Mouse (Mus musculus) G1E (cell line): Measurements from ENCODE around the gene Arl15. TPM values are rescaled to one million over a fixed set of nuclear protein-coding genes. Genes with fewer than 3 reads are reported as not detected.

ENCODE experiments used
- ATAC-seq: 2 replicates; pipeline ENCODE4 v1.8.0; 2016; ENCODE audit warnings: mild to moderate bottlenecking; ENCODE audit not compliant: insufficient number of reproducible peaks, poor library complexity, low FRiP score, severe bottlenecking; ENCODE audit errors: extremely low read depth
- DNase-seq: peaks from one replicate; pipeline ENCODE4 v3.0.0; 2012; ENCODE audit warnings: low spot score
- H3K27me3 ChIP-seq: 2 replicates; pipeline ENCODE4 v1.6.1; 2012; ENCODE audit warnings: mild to moderate bottlenecking, low read length, inconsistent platforms; ENCODE audit not compliant: insufficient read depth
- H3K36me3 ChIP-seq: replicated peaks from 2 replicates; pipeline ENCODE3; 2012; ENCODE audit warnings: mild to moderate bottlenecking, inconsistent platforms
- H3K4me1 ChIP-seq: 2 replicates; pipeline ENCODE4 v1.6.1; 2012; ENCODE audit warnings: low read depth, low read length, inconsistent platforms, mixed read lengths; ENCODE audit not compliant: insufficient read depth
- H3K4me3 ChIP-seq: 2 replicates; pipeline ENCODE4 v1.5.1; 2012; ENCODE audit warnings: low read depth, mild to moderate bottlenecking, inconsistent platforms, low read length, moderate library complexity, mixed read lengths
- H3K9me3 ChIP-seq: replicated peaks from 2 replicates; pipeline ENCODE4 v1.6.1; 2012; ENCODE audit warnings: inconsistent platforms
- CTCF ChIP-seq: IDR thresholded peaks from 2 replicates; pipeline ENCODE4 v1.5.1; 2012; ENCODE audit warnings: low read depth, low read length, inconsistent platforms, mixed read lengths
- GATA1 ChIP-seq: IDR thresholded peaks from 2 replicates; pipeline ENCODE4 v1.6.1; 2012; ENCODE audit warnings: borderline replicate concordance, low read length, inconsistent platforms, mixed read lengths
- GATA2 ChIP-seq: IDR thresholded peaks from 2 replicates; pipeline ENCODE4 v1.6.1; 2012; ENCODE audit warnings: low read depth, low read length, inconsistent platforms, borderline replicate concordance
- POLR2AphosphoS5 ChIP-seq: IDR thresholded peaks from 2 replicates; pipeline ENCODE4 v1.6.1; 2012; ENCODE audit warnings: low read depth, low read length, inconsistent platforms; ENCODE audit not compliant: insufficient replicate concordance
- TAL1 ChIP-seq: conservative IDR thresholded peaks from 2 replicates; pipeline ENCODE4 v1.6.1; 2012; ENCODE audit warnings: low read depth, low read length, inconsistent platforms, mixed read lengths
- polyA plus RNA-seq: library from polyadenylated mRNA; stranded (reverse); fragments of >175 nt; gene quantifications from 2 replicates; pipeline ENCODE4 v1.2.3, GENCODE M21; 2012
- total RNA-seq, 2 experiments: library from RNA; stranded (forward) in 1 of 2; stranded (reverse) in 1 of 2; fragments of 200-1000 nt in 1 of 2; fragments of >200 nt in 1 of 2; fragmentation: Nextera tagmentation in 1 of 2; gene quantifications; 2 replicates each; pipeline ENCODE4 v1.2.3; 2014 to 2017

The Arl15 gene
- total and polyA plus RNA-seq, 3 experiments: 3.2 to 73.8 (median 64.0) TPM

- Histone ChIP-seq H3K27me3 (no peaks in the 10 kb centered on the region; the same call in 1 of the 2 replicates), H3K4me3 (no peak overlapping the region), H3K4me1 (peaks cover 18% of the 10 kb centered on the region), H3K36me3 (peaks cover 32% of the 10 kb centered on the region), H3K9me3 (no peaks in the 10 kb centered on the region)
- ATAC-seq (no peak), DNase-seq (no peak)
- TF ChIP-seq TAL1 (no peak), CTCF (no peak), GATA2 (no peak), GATA1 (no peak), POLR2AphosphoS5 (no peak)
These were observed 95.1 kb downstream of the Arl15 start for GRCm38 (mm10) chr13:113889140-113890055.

DNA sequence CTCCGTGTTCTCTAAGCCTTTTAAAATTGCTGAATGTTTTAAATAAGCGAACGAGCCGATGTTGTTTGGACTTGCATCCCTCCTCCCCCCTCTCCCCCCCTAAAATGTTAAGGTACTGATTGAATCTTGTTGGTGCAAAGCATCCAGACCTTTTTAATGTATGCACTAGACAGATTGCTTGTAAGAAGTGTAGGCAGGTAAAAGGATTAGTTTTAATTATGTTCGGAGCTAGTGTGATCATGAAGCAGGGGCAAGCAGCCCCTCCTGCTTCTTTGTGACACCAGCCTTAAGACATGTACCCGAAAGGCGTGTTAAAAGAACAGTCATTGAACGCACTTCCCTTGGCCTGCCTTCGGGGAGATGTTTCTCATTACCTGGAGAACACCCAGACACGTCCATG is 102.4 kb downstream of the Arl15 start:
- DNase-seq (no peak), ATAC-seq (no peak)
- TF ChIP-seq GATA1: no peak
- TF ChIP-seq CTCF: no peak
- TF ChIP-seq TAL1: no peak
- TF ChIP-seq GATA2: no peak
- TF ChIP-seq POLR2AphosphoS5: no peak
- Histone ChIP-seq H3K4me3 (no peak overlapping the region), H3K27me3 (no peaks in the 10 kb centered on the region), H3K4me1 (peaks cover 10% of the 10 kb centered on the region), H3K36me3 (peaks cover 5% of the 10 kb centered on the region), H3K9me3 (no peaks in the 10 kb centered on the region)

GRCm38 (mm10) chr13:113897498-113897897 is 103.2 kb downstream of the Arl15 start:
- Histone ChIP-seq H3K4me1 (peaks cover 10% of the 10 kb centered on the region), H3K9me3 (no peaks in the 10 kb centered on the region), H3K27me3 (no peaks in the 10 kb centered on the region), H3K36me3 (peaks cover 7% of the 10 kb centered on the region), H3K4me3 (no peak overlapping the region)
- no peak for TF ChIP-seq POLR2AphosphoS5
- ATAC-seq: no peak
- no peak for DNase-seq

GRCm38 (mm10) chr13:113897951-113898350 is 103.6 kb downstream of the Arl15 start:
- Histone ChIP-seq H3K4me3 (no peak overlapping the region), H3K4me1 (peaks cover 10% of the 10 kb centered on the region), H3K27me3 (no peaks in the 10 kb centered on the region), H3K9me3 (no peaks in the 10 kb centered on the region), H3K36me3 (peaks cover 7% of the 10 kb centered on the region)
- no peak for DNase-seq
- TF ChIP-seq POLR2AphosphoS5 (no peak), GATA1 (no peak)
- ATAC-seq: no peak

GRCm38 (mm10) chr13:113901001-113901545 is 106.8 kb downstream of the Arl15 start:
- DNase-seq (no peak), ATAC-seq (no peak)
- H3K36me3 ChIP-seq: peaks cover 12% of the 10 kb centered on the region
- H3K27me3 ChIP-seq: no peaks in the 10 kb centered on the region
- H3K4me1 ChIP-seq: peaks cover 8% of the 10 kb centered on the region
- H3K4me3 ChIP-seq: no peak overlapping the region
- no peaks in the 10 kb centered on the region for H3K9me3 ChIP-seq
- no peak for TF ChIP-seq CTCF
- no peak for TF ChIP-seq POLR2AphosphoS5
- TF ChIP-seq GATA1: no peak
- TF ChIP-seq TAL1: no peak
- no peak for TF ChIP-seq GATA2

DNA sequence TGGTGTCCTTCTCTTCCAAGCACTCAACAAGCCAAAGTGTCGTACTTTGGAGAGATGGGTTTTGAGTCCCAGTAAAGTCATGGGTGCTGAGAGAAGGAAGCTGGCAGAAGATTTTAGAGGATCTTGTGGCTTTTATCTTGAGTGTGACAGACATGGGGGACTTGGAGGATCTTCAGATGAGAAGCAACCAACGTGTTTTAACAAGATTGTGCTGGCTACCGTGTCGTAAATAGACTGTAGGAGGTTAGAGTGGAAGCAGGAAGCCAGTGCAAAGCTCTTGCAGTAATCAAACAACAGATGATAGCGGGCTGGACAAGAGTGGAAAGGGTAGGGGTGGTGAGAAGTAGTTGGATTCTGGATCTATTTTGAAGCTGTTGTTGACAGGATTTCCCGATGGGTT is 109.0 kb downstream of the Arl15 start:
- H3K4me3 ChIP-seq: no peak overlapping the region
- DNase-seq: no peak

More for the DNA sequence above, 109.0 kb downstream of the Arl15 start:
- Histone ChIP-seq H3K27me3 (no peaks in the 10 kb centered on the region), H3K9me3 (no peaks in the 10 kb centered on the region), H3K4me1 (peaks cover 8% of the 10 kb centered on the region), H3K36me3 (peaks cover 10% of the 10 kb centered on the region)
- peak; percentile 28; the same call in 1 of the 2 replicates for ATAC-seq
- TF ChIP-seq TAL1 (peak; percentile 30; the same call in 1 of the 2 replicates), GATA1 (no peak)
